Mouse (Mus musculus): ENCODE data around the gene Fndc10.

Gene Fndc10

GRCm38 (mm10) chr4:155690571-155691375 lies 3.4 kb upstream of the Fndc10 start:
- no peak for DNase-seq

GRCm38 (mm10) chr4:155692421-155692820 lies 1.7 kb upstream of the Fndc10 start:
- no peak for DNase-seq

DNA sequence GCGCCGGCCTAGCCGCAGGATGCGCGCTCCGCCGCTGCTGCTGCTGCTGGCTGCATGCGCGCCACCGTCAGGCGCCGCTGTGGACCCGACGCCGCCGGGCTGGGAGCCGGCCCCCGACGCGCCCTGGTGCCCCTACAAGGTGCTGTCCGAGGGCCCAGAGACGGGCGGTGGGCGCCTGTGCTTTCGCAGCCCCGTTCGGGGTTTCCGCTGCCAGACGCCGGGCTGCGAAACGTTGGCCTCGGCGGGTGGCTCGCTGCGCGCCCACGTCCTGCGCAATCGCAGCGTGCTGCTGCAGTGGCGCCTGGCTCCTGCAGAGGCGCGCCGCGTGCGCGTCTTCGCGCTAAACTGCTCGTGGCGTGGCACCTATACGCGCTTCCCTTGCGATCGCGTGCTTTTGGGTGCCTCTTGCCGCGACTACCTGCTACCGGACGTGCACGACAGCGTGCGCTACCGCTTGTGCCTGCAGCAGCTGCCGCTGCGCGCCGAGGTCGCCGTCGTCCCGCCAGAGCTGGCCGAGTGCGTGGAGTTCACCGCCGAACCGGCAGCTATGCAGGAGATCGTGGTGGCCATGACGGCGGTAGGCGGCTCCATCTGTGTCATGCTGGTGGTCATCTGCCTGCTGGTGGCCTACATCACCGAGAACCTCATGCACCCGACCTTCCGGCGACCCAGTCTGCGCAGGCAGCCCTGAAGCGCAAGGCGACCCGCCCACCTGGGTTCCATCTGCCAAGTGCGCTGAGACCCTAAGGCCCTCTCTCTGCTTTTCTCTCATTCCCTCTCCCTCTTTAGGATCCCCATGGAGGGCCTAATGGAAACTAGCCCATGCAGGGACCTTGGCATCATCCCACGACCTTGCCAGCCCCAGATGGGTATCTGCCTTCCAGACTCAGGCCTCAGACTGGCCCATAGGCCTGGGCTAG lies 600 bp downstream of the Fndc10 start:
- peak; percentile 66 to 71 for DNase-seq

DNA sequence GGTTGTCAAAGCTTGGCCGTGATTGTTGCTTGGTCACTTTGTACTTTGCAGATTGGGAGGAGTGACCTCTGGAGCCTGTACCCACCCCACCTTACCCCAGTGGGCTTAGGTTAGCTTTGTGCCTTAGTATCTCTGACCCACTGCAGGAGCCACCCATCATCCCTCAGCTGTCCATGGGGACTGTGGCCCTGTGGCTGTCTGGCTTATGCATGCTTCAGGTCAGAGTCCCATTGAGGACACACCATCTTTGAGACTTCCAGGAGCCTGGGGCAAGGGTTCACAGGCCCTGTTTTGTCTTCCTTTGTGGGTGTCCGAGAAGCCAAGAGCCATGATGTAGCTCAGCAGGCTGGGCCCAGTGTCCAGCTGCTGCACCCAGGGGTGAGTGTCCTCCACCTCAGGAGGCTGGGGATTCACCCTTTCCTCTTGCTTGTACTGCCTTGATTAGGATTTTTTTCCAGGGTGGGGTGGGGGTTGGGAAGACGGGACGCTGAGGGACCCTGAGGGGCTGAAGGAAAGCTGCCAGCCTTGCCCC lies 1.5 kb downstream of the Fndc10 start:
- no peak for DNase-seq

DNA sequence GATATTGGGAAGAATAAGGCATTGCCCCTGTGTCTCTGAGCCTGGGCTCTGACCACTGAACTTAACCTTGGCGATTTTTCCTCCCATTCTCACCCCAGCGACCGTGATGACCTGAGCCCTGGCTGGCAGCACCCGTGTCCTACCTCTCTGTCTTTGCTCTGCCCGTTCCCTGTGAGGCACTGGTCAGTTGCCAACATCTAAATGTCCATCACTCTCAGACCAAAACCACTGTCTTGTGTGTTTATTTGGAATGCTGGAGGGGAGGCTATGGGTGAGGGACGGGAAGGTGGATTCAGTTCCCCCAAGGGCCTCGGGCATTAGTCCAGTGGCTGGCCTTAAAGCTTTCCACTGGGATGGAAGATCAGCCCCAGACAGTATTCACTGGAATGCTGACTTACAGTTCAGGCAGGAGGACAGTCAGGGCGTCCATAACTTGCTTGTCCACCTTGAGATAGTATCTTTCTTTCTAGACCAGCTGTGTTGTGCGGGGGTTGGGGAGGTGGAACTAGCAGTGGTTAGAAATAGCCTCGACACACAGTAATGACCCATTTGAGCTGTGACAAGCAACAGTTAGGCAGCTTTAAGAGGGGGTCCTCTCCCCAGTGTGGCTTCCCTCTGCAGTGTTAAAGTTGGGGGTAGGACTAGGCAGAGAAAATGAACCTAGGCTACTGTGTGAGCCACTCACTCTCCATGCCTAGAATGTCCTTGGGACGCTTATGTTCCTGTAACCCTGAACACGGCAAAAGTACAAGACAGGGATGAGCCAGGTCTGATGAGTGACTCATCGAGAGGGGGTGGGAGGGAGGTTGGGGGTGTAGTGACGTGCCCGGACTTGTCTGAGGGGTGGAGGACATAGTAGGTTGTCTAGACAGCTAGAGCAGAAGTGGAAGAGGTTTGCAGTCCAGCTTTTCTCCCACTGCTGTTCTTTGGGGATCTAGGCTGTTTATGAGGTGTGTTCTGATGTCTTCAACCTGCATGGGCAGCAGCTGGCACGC lies 2.4 kb downstream of the Fndc10 start:
- no peak for DNase-seq

DNA sequence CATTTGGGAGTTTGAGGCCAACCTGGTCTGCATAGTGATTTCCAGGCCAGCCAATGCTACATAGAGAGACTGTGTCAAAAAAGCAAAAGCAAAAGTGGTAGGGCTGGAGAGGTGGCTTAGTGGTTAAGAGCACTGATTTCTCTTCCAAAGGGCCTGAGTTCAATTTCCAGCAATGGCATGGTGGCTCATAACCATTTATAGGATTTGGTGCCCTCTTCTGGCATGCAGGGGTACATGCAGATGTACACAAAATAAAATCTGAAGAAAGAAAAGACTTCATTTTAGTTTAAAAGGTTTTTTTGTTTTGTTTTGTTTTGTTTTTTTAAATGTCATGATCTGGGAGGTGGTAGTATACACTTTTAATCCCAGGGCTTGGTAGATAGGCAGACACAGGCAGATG lies 6.3 kb downstream of the Fndc10 start:
- no peak for DNase-seq

GRCm38 (mm10) chr4:155703425-155703929 lies 9.3 kb downstream of the Fndc10 start:
- no peak for DNase-seq

DNA sequence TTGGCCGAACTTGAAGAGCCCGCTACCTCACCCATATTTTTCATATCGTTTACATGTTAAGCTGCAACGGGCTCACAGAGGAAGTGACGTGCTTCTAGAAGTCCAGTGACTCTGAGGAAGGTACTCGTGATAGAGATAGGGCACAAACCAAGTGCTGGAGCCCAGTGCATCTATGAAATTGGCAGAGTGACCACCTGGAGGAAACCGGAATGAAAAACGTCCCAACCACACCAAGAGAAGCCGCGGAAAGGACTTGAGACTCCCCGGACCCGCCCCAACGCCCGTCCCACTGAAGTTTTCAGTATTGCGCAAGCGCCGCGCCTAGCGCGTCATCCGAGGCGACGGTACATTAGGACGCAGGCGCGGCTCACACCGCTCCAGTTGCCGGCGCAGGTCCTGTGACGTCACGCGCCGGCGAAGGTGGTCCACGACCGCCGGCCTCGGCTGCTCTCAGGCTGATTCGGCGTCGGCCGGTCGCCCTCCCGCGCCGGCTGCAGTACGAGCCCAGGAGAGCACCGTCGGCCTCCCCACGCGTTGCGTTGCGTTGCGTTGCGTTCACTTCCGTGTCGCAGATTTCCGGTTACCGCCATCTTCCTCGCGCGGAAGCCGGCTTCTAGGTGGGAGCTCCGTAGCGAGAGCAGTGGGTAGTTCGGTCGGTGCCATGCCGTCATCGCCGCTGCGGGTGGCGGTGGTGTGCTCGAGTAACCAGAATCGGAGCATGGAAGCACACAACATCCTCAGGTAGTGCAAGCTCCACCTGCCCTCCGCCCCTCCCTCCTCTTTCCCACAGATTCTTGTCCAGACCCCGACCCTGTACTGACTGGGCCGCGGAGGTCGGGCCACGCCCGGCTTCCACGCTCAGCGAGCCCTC lies 10.8 kb downstream of the Fndc10 start, which contains the start of gene Ssu72:
Gene Ssu72 (plus strand): TSS at position 80 of the 871 bp plus-strand sequence.
- DNase-seq, result peak; percentile 82 to 86

DNA sequence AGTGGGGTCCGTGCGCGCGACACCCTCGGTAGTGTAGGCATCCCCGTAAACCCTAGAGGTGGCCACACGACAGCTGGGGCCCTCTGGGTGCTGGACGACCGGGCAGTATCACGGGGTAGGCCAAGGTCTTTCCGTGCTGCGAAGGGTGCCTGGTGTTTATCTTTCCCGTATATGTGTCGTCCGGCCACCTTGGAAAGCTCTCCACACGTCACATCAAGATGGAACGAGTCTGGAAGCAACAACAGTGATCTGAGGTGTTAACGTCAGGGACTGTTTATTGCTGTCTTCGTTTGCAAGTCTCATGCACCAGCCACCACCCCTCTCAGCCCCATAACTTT lies 11.4 kb downstream of the Fndc10 start:
- DNase-seq, result no peak

- DNase-seq, result no peak
These were observed 14.4 kb downstream of the Fndc10 start for GRCm38 (mm10) chr4:155708582-155708981.

DNA sequence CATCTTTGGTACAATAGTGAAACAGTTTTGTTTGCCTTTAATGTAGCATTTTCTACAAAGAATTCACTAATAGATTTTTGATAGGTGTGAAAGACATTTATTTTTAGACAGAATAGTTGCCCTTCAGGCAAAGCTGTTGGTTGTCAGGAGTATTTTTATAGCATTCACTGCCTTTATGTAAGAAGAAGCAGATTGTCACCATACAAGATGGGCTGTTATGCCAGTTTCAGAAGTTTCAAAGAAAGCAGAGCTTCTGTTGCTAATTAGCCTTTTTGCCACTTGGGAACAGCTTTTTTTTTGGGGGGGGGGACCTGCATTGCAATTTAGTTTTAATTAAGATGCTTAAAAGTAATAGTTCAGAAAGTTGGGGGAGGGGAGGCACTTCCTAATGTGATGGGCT lies 14.8 kb downstream of the Fndc10 start:
- DNase-seq, result no peak

GRCm38 (mm10) chr4:155710521-155711252 lies 16.5 kb downstream of the Fndc10 start:
- DNase-seq, result no peak

DNA sequence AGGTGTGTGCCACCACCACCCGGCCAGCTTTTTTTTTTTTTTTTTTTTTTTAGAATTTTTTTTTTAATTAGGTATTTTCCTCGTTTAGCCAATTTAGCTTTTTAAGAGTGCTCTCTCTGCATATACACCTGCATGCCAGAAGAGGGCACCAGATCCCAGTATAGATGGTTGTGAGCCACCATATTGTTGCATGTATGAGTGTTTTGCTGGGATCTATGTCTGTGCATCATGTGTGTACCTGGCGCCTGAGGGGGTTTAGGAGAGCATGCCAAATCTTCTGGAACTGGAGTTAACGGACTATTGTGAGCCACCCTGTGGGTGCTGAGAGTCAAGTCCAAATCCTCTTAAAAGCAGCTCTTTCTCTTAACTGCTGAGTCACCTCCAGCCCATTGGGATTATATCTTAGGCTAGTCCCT lies 27.5 kb downstream of the Fndc10 start:
- peak in 1 of 2 experiments; percentile 13 for DNase-seq

DNA sequence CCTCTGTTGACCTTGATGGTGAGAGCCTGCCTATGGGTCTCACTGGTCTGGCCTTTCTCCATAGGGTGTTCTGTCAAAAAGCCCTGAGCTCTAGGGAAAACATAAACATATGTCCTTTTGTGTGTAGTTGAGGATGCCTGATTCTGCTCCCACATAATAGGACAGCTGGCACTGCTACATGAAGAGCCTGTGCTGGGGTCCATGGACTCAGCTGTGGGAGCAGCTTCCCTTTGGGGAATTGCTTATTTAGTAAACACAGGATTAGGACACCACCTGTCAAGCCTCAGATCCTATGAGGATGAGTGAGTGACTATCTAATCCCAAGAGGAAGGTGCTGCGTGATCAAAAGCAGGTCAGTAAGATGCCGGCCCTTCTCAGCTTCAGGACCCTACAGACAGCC lies 33.9 kb downstream of the Fndc10 start:
- DNase-seq, result no peak

- DNase-seq, result no peak
These were observed 39.1 kb downstream of the Fndc10 start for GRCm38 (mm10) chr4:155733267-155733666.

DNA sequence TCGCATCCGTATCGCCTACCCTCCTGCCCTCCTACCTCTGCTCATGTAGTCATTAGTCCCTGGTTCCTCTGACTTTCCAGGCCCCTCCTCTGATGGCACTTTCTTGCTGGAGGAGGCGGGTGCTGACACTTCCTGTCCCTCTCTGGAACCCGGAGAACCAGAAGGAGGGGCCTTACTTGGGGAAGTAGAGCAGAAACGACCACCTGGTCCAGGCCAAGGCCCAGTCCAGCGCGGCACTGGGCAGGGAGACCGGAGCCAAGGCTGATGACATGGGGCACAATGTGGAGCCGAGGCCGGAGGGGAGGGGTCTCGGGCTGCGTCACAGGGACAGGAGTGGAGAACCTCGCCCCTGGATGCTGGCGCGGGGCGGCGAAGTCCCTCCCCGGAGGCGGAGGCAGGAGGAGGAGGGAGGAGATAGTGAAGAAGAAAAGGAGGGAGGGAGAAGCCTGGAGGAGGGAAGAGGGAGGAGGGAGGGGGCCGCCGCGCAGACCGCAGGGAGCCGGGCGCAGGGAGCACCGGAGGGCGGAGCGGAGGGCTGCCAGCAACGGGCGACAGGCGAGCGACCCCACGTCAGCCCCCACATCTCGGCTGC lies 40.3 kb downstream of the Fndc10 start, which contains the start of gene Tmem240:
Gene Tmem240 (plus strand): TSS at position 451 of the 592 bp plus-strand sequence.
- peak; percentile 84 to 85 for DNase-seq

GRCm38 (mm10) chr4:155734951-155735702 lies 41.0 kb downstream of the Fndc10 start:
- DNase-seq, result peak; percentile 32 to 39

- peak in 1 of 2 experiments; percentile 8 for DNase-seq
These were observed 41.6 kb downstream of the Fndc10 start for GRCm38 (mm10) chr4:155735788-155736187.

DNA sequence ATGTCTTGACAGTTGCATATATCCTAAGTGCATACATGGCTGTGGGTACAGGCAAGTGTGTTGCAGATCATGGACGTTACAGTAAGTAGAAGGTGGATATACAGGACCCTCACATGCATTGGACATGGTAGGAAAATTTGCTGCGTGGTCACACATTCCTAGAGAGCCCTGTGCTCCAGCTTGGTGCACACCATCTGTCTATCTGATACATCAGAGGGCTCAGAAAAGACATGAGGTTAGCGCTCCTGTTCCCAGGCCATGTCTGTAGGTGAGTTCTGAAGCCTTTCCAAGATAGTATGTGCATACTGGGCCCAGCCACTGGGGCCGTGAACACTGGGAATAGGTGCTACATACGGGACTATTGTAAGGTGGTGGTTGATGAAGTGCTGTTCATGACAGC lies 42.3 kb downstream of the Fndc10 start:
- no peak for DNase-seq

Data from thymus, adult 18-20 months (tissue).